Mouse (Mus musculus) CH12.LX (cell line): ENCODE results near the gene Ubl3. TPM values are rescaled to one million over a fixed set of nuclear protein-coding genes. Genes with fewer than 3 reads are reported as not detected.

Experiments used
- DNase-seq: peaks from one replicate; pipeline ENCODE4 v3.0.0-alpha.2; 2013; ENCODE audit errors: extremely low read depth
- H3K27ac ChIP-seq: 2 replicates; pipeline ENCODE4 v1.5.1; 2012; ENCODE audit warnings: low read depth, mild to moderate bottlenecking, control low read depth, moderate library complexity; ENCODE audit not compliant: insufficient read depth
- H3K27me3 ChIP-seq: replicated peaks from 2 replicates; pipeline ENCODE3; 2012; ENCODE audit warnings: inconsistent platforms
- H3K36me3 ChIP-seq, 2 experiments: replicated peaks in 1 of 2; 2 replicates each; pipeline versions ENCODE3 to v1.6.1; 2012; ENCODE audit warnings: inconsistent platforms in 1 of 2, low read length in 1 of 2, mild to moderate bottlenecking in 1 of 2, mixed read lengths in 1 of 2, moderate library complexity in 1 of 2; ENCODE audit not compliant: control insufficient read depth in 1 of 2, insufficient read depth in 1 of 2
- H3K4me1 ChIP-seq, 2 experiments: 2 replicates each; pipeline ENCODE4 v1.6.1; 2012; ENCODE audit warnings: inconsistent platforms in 1 of 2, moderate library complexity in 1 of 2; ENCODE audit not compliant: insufficient read depth in 2 of 2, control insufficient read depth in 1 of 2
- H3K4me2 ChIP-seq: 2 replicates; pipeline ENCODE4 v1.6.1; 2012; ENCODE audit warnings: low read depth, mild to moderate bottlenecking, control low read depth; ENCODE audit not compliant: poor library complexity, insufficient read depth, severe bottlenecking
- H3K4me3 ChIP-seq, 3 experiments: fragments of 150-350 bp in 1 of 3; sonication (generic) in 1 of 3; replicated peaks in 1 of 3; 2 replicates each; pipeline versions ENCODE3 to v1.5.1; 2011 to 2012; ENCODE audit warnings: low read depth in 2 of 3, low read length in 2 of 3, mild to moderate bottlenecking in 2 of 3, moderate library complexity in 2 of 3, control low read depth in 1 of 3, improper control_type of control experiment in 1 of 3, inconsistent platforms in 1 of 3, mixed read lengths in 1 of 3; ENCODE audit not compliant: poor library complexity in 1 of 3
- H3K79me2 ChIP-seq: replicated peaks from 2 replicates; pipeline ENCODE4 v1.6.1; 2012; ENCODE audit warnings: mild to moderate bottlenecking, moderate library complexity; ENCODE audit not compliant: control insufficient read depth, poor library complexity, insufficient read depth, severe bottlenecking; ENCODE audit errors: extremely low read depth
- H3K9ac ChIP-seq: 2 replicates; pipeline ENCODE4 v1.6.1; 2012; ENCODE audit warnings: low read depth, mild to moderate bottlenecking, control low read depth, moderate library complexity; ENCODE audit not compliant: insufficient read depth
- H3K9me3 ChIP-seq: replicated peaks from 2 replicates; pipeline ENCODE3; 2012; ENCODE audit warnings: low read length, inconsistent platforms, mixed read lengths
- CHD1 ChIP-seq: IDR thresholded peaks from 2 replicates; pipeline ENCODE4 v1.6.1; 2012; ENCODE audit warnings: low read depth, low read length, improper control_type of control experiment, inconsistent platforms
- CHD2 ChIP-seq: IDR thresholded peaks from 2 replicates; pipeline ENCODE4 v1.6.1; 2011; ENCODE audit warnings: low read length, improper control_type of control experiment
- CTCF ChIP-seq, 2 experiments: IDR thresholded peaks in 1 of 2; conservative IDR thresholded peaks in 1 of 2; 2 replicates each; pipeline ENCODE4 v1.5.1; 2011 to 2012; ENCODE audit warnings: low read depth in 2 of 2, low read length in 2 of 2, improper control_type of control experiment in 1 of 2, inconsistent platforms in 1 of 2, mild to moderate bottlenecking in 1 of 2, moderate library complexity in 1 of 2
- GABPA ChIP-seq: IDR thresholded peaks from 2 replicates; pipeline ENCODE4 v1.6.1; 2012; ENCODE audit warnings: low read depth, low read length, improper control_type of control experiment, inconsistent platforms; ENCODE audit not compliant: insufficient replicate concordance
- JUN ChIP-seq: IDR thresholded peaks from 2 replicates; pipeline ENCODE4 v1.6.1; 2011; ENCODE audit warnings: low read depth, mild to moderate bottlenecking, low read length, improper control_type of control experiment, moderate library complexity; ENCODE audit not compliant: insufficient read depth
- JUND ChIP-seq: conservative IDR thresholded peaks from 2 replicates; pipeline ENCODE4 v1.6.1; 2011; ENCODE audit warnings: low read depth, low read length, improper control_type of control experiment
- KAT2A ChIP-seq: IDR thresholded peaks from 2 replicates; pipeline ENCODE4 v1.6.1; 2012; ENCODE audit warnings: low read length, improper control_type of control experiment, inconsistent platforms; ENCODE audit not compliant: insufficient replicate concordance
- MAX ChIP-seq: IDR thresholded peaks from 2 replicates; pipeline ENCODE4 v1.6.1; 2011; ENCODE audit warnings: low read length, improper control_type of control experiment
- MXI1 ChIP-seq: IDR thresholded peaks from 2 replicates; pipeline ENCODE4 v1.6.1; 2011; ENCODE audit warnings: mild to moderate bottlenecking, low read depth, low read length, improper control_type of control experiment
- RAD21 ChIP-seq: IDR thresholded peaks from 2 replicates; pipeline ENCODE4 v1.6.1; 2011; ENCODE audit warnings: low read depth, mild to moderate bottlenecking, low read length, improper control_type of control experiment, moderate library complexity
- TBP ChIP-seq: conservative IDR thresholded peaks from 2 replicates; pipeline ENCODE4 v1.6.1; 2011; ENCODE audit warnings: low read depth, low read length, improper control_type of control experiment
- UBTF ChIP-seq: IDR thresholded peaks from 2 replicates; pipeline ENCODE4 v1.6.1; 2012; ENCODE audit warnings: low read depth, mild to moderate bottlenecking, inconsistent platforms, low read length, improper control_type of control experiment, moderate library complexity
- USF2 ChIP-seq: conservative IDR thresholded peaks from 2 replicates; pipeline ENCODE4 v1.6.1; 2011; ENCODE audit warnings: low read depth, low read length, improper control_type of control experiment
- ZNF384 ChIP-seq: IDR thresholded peaks from 2 replicates; pipeline ENCODE4 v1.6.1; 2012; ENCODE audit warnings: low read depth, low read length, improper control_type of control experiment, inconsistent platforms
- dilution Hi-C: fragments of 300-500 bp; cut with MboI; formaldehyde crosslinking; loops from 2 replicates; pipeline ENCODE4 v1.14.3; 2020; ENCODE audit warnings: low sequenced_read_pairs; ENCODE audit not compliant: extremely low pct_unique_long_range_greater_than_20kb, extremely low pct_ligation_motif_present
- in situ Hi-C: fragments of 300-500 bp; cut with MboI; formaldehyde crosslinking; loops from 3 replicates; pipeline ENCODE4 v1.14.3; 2019; ENCODE audit warnings: low sequenced_read_pairs, low pct_ligation_motif_present, low pct_unique_long_range_greater_than_20kb, mixed read lengths
- polyA plus RNA-seq: library from polyadenylated mRNA; unstranded; fragments of >175 nt; gene quantifications from 2 replicates; pipeline ENCODE4 v1.2.1, GENCODE M21; 2012; ENCODE audit warnings: low read depth; ENCODE audit not compliant: insufficient read length
- total RNA-seq, 2 experiments: library from RNA; depleted of rRNA; stranded (reverse); fragments of 300-350 nt in 1 of 2; fragments of >200 nt in 1 of 2; gene quantifications; 2 replicates each; pipeline ENCODE4 v1.2.3; 2012 to 2014

Ubl3 gene
- total and polyA plus RNA-seq, 3 experiments, result 46.9 to 83.3 (median 81.8) TPM

GRCm38 (mm10) chr5:148575163-148575562, 22.6 kb upstream of the Ubl3 start:
- no peak overlapping the region for H3K4me2 ChIP-seq
- dilution Hi-C loops (no loop called here), in situ Hi-C loops (no loop called here)
- H3K79me2 ChIP-seq, result no peaks in the 10 kb centered on the region
- no peak overlapping the region for H3K9ac ChIP-seq
- H3K4me3 ChIP-seq, result no peak overlapping the region
- no peak overlapping the region for H3K27ac ChIP-seq
- DNase-seq, result no peak
- no peaks in the 10 kb centered on the region for H3K36me3 ChIP-seq
- peaks cover 2% of the 10 kb centered on the region for H3K9me3 ChIP-seq
- H3K4me1 ChIP-seq, result peaks cover 5 to 18% of the 10 kb centered on the region in 2 experiments
- no peak for TF ChIP-seq JUN
- TF ChIP-seq RAD21, result peak; percentile 5
- no peak for TF ChIP-seq MXI1
- TF ChIP-seq ZNF384, result no peak
- no peaks in the 10 kb centered on the region for H3K27me3 ChIP-seq

GRCm38 (mm10) chr5:148572676-148573075, 20.1 kb upstream of the Ubl3 start:
- dilution Hi-C loops, result no loop called here
- in situ Hi-C loops, result no loop called here
- Histone ChIP-seq H3K27ac (no peak overlapping the region), H3K4me2 (no peak overlapping the region), H3K79me2 (no peaks in the 10 kb centered on the region), H3K9me3 (peaks cover 3% of the 10 kb centered on the region), H3K4me1 (peaks cover 5 to 23% of the 10 kb centered on the region in 2 experiments), H3K36me3 (no peaks in the 10 kb centered on the region), H3K9ac (no peak overlapping the region), H3K4me3 (no peak overlapping the region)
- DNase-seq, result no peak
- TF ChIP-seq KAT2A (no peak), CTCF (conservative IDR thresholded peaks at IDR 0.05 in 1 of 2, IDR thresholded peaks at IDR 0.05 in 1 of 2; ENCODE audit: low read depth in 2 of 2, low read length in 2 of 2) (no peak), JUND (no peak), ZNF384 (no peak), CHD1 (no peak), TBP (no peak), GABPA (no peak), CHD2 (no peak), MXI1 (no peak), MAX (no peak), UBTF (no peak), USF2 (no peak)
- TF ChIP-seq, all 38 proteins: peak for 0
- H3K27me3 ChIP-seq, result no peaks in the 10 kb centered on the region
